ENCODE assay signal across 9 mouse cellular contexts in the genomic region with DNA sequence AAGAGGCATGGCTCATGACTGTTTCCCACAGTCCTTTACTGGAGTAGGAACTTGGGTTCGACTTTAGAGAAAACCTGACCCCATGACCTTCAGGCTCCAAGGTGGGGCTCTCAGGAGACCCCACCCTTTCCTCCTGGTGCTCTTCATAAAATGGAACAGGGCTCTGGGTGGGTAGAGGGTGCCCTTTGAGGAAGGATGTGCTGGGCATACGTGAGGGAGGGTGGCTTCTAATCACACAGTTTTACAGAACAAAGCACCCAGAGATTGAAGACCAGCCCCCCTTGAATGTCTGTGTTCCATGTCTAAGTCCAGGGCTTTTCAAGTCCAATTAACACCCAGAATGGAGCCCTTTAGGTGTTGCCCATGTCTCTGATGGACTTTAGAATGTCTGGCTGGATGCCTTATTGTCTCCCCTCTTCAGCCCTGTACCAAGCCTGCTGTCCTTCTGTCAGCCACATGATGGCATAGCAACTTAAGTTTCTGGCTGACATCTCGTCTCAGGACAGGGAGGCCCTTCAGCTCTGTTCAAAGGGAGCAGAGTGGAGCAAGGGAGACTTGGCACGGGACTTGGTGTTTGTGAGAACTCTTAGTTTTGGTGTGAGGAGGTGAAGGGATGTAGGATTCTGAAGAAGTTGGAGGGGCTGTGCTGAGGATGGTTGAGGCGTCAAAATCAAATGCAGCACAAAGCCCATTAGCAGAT.
DNase-seq lines count a peak whose midpoint lies in the region; ATAC-seq and TF ChIP-seq lines count a peak whose summit lies in the region.
"Had no signal": no experiment of that assay in that cellular context is flagged by ENCODE, and none has a peak within 500 bp of the region (broad histone marks: within the 10 kb centered on the region; RNA-seq: fewer than 3 reads in every experiment).

No protein-coding gene starts in this region.

- no peak overlapping the region for H3K9ac ChIP-seq in forebrain, embryonic 14.5 days (ENCODE audit: low read length)
- no peak overlapping the region for H3K9ac ChIP-seq in hindbrain, embryonic 13.5 days
- no peak overlapping the region for H3K9ac ChIP-seq in midbrain, embryonic 11.5 days (ENCODE audit: low read length)
- H3K9ac ChIP-seq: heart, embryonic 15.5 days had no signal

- peak; percentile 46; the same call in 1 of the 2 replicates for TF ChIP-seq CTCF in testis, adult 2 months (IDR thresholded peaks at IDR 0.05; ENCODE audit: control insufficient read depth, insufficient read depth, insufficient replicate concordance, low read depth, low read length)

- peak; percentile 27 for DNase-seq in R1 (ENCODE audit: low read depth, low spot score)
- DNase-seq in brain, embryonic 18.5 days (ENCODE audit: low read depth, low spot score): peak; percentile 50
- DNase-seq in forebrain, embryonic 14.5 days (ENCODE audit: low spot score): peak; percentile 81
- peak; percentile 59 to 63 for DNase-seq in layer of hippocampus, postnatal 36 days
- peak; percentile 86 for DNase-seq in midbrain, embryonic 11.5 days (ENCODE audit: low spot score, missing footprints)
- DNase-seq in thymus, postnatal 10 days (ENCODE audit: low spot score in 2 of 2): no peak

- no peak overlapping the region for H3K27ac ChIP-seq in forebrain, embryonic 14.5 days (ENCODE audit: low read depth, low read length)
- H3K27ac ChIP-seq in hindbrain, embryonic 13.5 days: no peak overlapping the region
- H3K27ac ChIP-seq in midbrain, embryonic 11.5 days (ENCODE audit: low read depth, low read length): no peak overlapping the region
- H3K27ac ChIP-seq in testis, adult 2 months (ENCODE audit: control insufficient read depth, insufficient read depth, low read depth, low read length): no peak overlapping the region
- H3K27ac ChIP-seq: heart, embryonic 15.5 days had no signal

- no peak overlapping the region for H3K4me2 ChIP-seq in forebrain, embryonic 14.5 days (ENCODE audit: low read length)
- no peak overlapping the region for H3K4me2 ChIP-seq in hindbrain, embryonic 13.5 days
- no peak overlapping the region for H3K4me2 ChIP-seq in midbrain, embryonic 11.5 days
- H3K4me2 ChIP-seq: heart, embryonic 15.5 days had no signal

- H3K27me3 ChIP-seq in forebrain, embryonic 14.5 days (replicated peaks; ENCODE audit: control insufficient read depth, insufficient read depth, low read length): no peaks in the 10 kb centered on the region
- H3K27me3 ChIP-seq in hindbrain, embryonic 13.5 days: peaks cover 16% of the 10 kb centered on the region; the same call in 1 of the 2 replicates
- H3K27me3 ChIP-seq in midbrain, embryonic 11.5 days (ENCODE audit: control insufficient read depth, insufficient read depth, low read length): no peaks in the 10 kb centered on the region
- H3K27me3 ChIP-seq in testis, adult 2 months (ENCODE audit: control insufficient read depth, insufficient read depth, low read length): no peaks in the 10 kb centered on the region

- H3K9me3 ChIP-seq in forebrain, embryonic 14.5 days (replicated peaks; ENCODE audit: control insufficient read depth, low read length): no peaks in the 10 kb centered on the region
- no peaks in the 10 kb centered on the region for H3K9me3 ChIP-seq in hindbrain, embryonic 13.5 days
- no peaks in the 10 kb centered on the region for H3K9me3 ChIP-seq in midbrain, embryonic 11.5 days (ENCODE audit: control insufficient read depth, low read length)
- H3K9me3 ChIP-seq: heart, embryonic 15.5 days had no signal

- TF ChIP-seq POLR2A in testis, adult 2 months (IDR thresholded peaks at IDR 0.05; ENCODE audit: control insufficient read depth, low read depth, low read length): no peak

- H3K36me3 ChIP-seq in forebrain, embryonic 14.5 days (ENCODE audit: control insufficient read depth, insufficient read depth, low read length): no peaks in the 10 kb centered on the region
- no peaks in the 10 kb centered on the region for H3K36me3 ChIP-seq in hindbrain, embryonic 13.5 days
- H3K36me3 ChIP-seq in midbrain, embryonic 11.5 days (ENCODE audit: control insufficient read depth, insufficient read depth, low read length): no peaks in the 10 kb centered on the region
- H3K36me3 ChIP-seq in testis, adult 2 months (ENCODE audit: control insufficient read depth, insufficient read depth, low read length): no peaks in the 10 kb centered on the region
- H3K36me3 ChIP-seq: heart, embryonic 15.5 days had no signal

- WGBS in forebrain, embryonic 14.5 days: 53% methylated on average over 5 of the region's 5 CpGs
- WGBS in hindbrain, embryonic 13.5 days: 51% methylated on average over 5 of the region's 5 CpGs
- 56% methylated on average over 5 of the region's 5 CpGs for WGBS in midbrain, embryonic 11.5 days

- peak; percentile 79; the same call in 1 of the 2 replicates for ATAC-seq in forebrain, embryonic 14.5 days
- ATAC-seq in hindbrain, embryonic 13.5 days (ENCODE audit: low FRiP score): peak; percentile 90
- 0 out of 2 replicates have a peak, but pooled peaks have one; percentile 73 for ATAC-seq in midbrain, embryonic 11.5 days (ENCODE audit: low FRiP score)

- no peak overlapping the region for H3K4me3 ChIP-seq in forebrain, embryonic 14.5 days (ENCODE audit: low read depth, low read length)
- H3K4me3 ChIP-seq in hindbrain, embryonic 13.5 days: no peak overlapping the region
- no peak overlapping the region for H3K4me3 ChIP-seq in midbrain, embryonic 11.5 days (ENCODE audit: low read depth, low read length)
- H3K4me3 ChIP-seq in testis, adult 2 months (ENCODE audit: control insufficient read depth, low read depth, low read length): no peak overlapping the region
- H3K4me3 ChIP-seq: heart, embryonic 15.5 days had no signal

- no peaks in the 10 kb centered on the region for H3K4me1 ChIP-seq in forebrain, embryonic 14.5 days (ENCODE audit: control insufficient read depth, insufficient read depth, low read length)
- H3K4me1 ChIP-seq in hindbrain, embryonic 13.5 days (replicated peaks): 0 out of 2 replicates have a peak, but pooled peaks cover 6% of the 10 kb centered on the region
- no peaks in the 10 kb centered on the region for H3K4me1 ChIP-seq in midbrain, embryonic 11.5 days (ENCODE audit: control insufficient read depth, insufficient read depth, low read length)
- H3K4me1 ChIP-seq in testis, adult 2 months (ENCODE audit: control insufficient read depth, insufficient read depth, low read length): peaks cover 6% of the 10 kb centered on the region; the same call in 1 of the 2 replicates
- H3K4me1 ChIP-seq: heart, embryonic 15.5 days had no signal

Comparison
In these comparisons a context has a peak if more than half of its experiments do, and no peak if none do; other contexts are left out.
1. DNase-seq: peak in R1 (single experiment), brain, embryonic 18.5 days (single experiment), forebrain, embryonic 14.5 days (single experiment), layer of hippocampus, postnatal 36 days (2 of 2) and midbrain, embryonic 11.5 days (single experiment); none in thymus, postnatal 10 days (0 of 2).
2. Peak in every context shown above with its lines, with median percentiles within 50 percentile points of each other: ATAC-seq.